ENCODE assay signal across 23 mouse cellular contexts in genomic region chr8:117776075-117776474, GRCm38 (mm10). TPM values are rescaled to one million over a fixed set of nuclear protein-coding genes. Genes with fewer than 3 reads are reported as not detected.
A peak's percentile ranks its signal among the peaks of the same experiment; 100 is the strongest.
DNase-seq lines count a peak whose midpoint lies in the region; ATAC-seq and TF ChIP-seq lines count a peak whose summit lies in the region.
"Had no signal": no experiment of that assay in that cellular context is flagged by ENCODE, and none has a peak within 500 bp of the region (broad histone marks: within the 10 kb centered on the region; RNA-seq: fewer than 3 reads in every experiment).

No protein-coding gene starts in this region.

- no peak for ATAC-seq in liver, embryonic 12.5 days
- ATAC-seq in forebrain, embryonic 12.5 days (ENCODE audit: low FRiP score) = no peak
- ATAC-seq in intestine, embryonic 15.5 days = no peak
- ATAC-seq: forebrain, postnatal 0 days had no signal

- no peaks in the 10 kb centered on the region for H3K36me3 ChIP-seq in liver, embryonic 12.5 days
- H3K36me3 ChIP-seq in ES-E14 (ENCODE audit: control insufficient read depth, insufficient read depth, low read length, poor library complexity, severe bottlenecking) = no peaks in the 10 kb centered on the region
- H3K36me3 ChIP-seq in splenic B cell, adult 2 months (ENCODE audit: control insufficient read depth, insufficient read depth, low read length, poor library complexity, severe bottlenecking) = no peaks in the 10 kb centered on the region
- no peaks in the 10 kb centered on the region for H3K36me3 ChIP-seq in forebrain, embryonic 12.5 days (replicated peaks)
- H3K36me3 ChIP-seq in intestine, embryonic 15.5 days = no peaks in the 10 kb centered on the region
- H3K36me3 ChIP-seq: embryonic facial prominence, embryonic 12.5 days; G1E; heart, embryonic 10.5 days; hindbrain, embryonic 12.5 days; limb, embryonic 15.5 days; lung, embryonic 15.5 days; midbrain, embryonic 12.5 days had no signal

- in situ Hi-C loops in ES-E14 (cut with MboI; ENCODE audit: low sequenced_read_pairs in 2 of 2, unreplicated experiment in 2 of 2) = no loop called here

- H3K9ac ChIP-seq in liver, embryonic 12.5 days = no peak overlapping the region
- peak overlapping the region; percentile 59; the same call in 1 of the 2 replicates for H3K9ac ChIP-seq in ES-E14 (ENCODE audit: insufficient read depth, low read depth, low read length, poor library complexity, severe bottlenecking)
- no peak overlapping the region for H3K9ac ChIP-seq in forebrain, embryonic 12.5 days
- H3K9ac ChIP-seq in intestine, embryonic 15.5 days = no peak overlapping the region
- H3K9ac ChIP-seq: embryonic facial prominence, embryonic 12.5 days; forebrain, postnatal 0 days; hindbrain, embryonic 12.5 days; limb, embryonic 15.5 days; lung, embryonic 15.5 days; midbrain, embryonic 12.5 days had no signal

- no peak overlapping the region for H3K27ac ChIP-seq in liver, embryonic 12.5 days
- H3K27ac ChIP-seq in ES-E14 (ENCODE audit: insufficient read depth, low read depth, low read length, poor library complexity, severe bottlenecking) = no peak overlapping the region
- no peak overlapping the region for H3K27ac ChIP-seq in forebrain, embryonic 12.5 days
- no peak overlapping the region for H3K27ac ChIP-seq in intestine, embryonic 15.5 days
- H3K27ac ChIP-seq: embryonic facial prominence, embryonic 12.5 days; heart, embryonic 10.5 days; hindbrain, embryonic 12.5 days; limb, embryonic 15.5 days; lung, embryonic 15.5 days; macrophage; midbrain, embryonic 12.5 days had no signal

- H3K4me3 ChIP-seq in liver, embryonic 12.5 days = no peak overlapping the region
- H3K4me3 ChIP-seq in ES-E14 (ENCODE audit: insufficient read depth in 1 of 2, low read depth in 1 of 2, low read length in 2 of 2, poor library complexity in 1 of 2, severe bottlenecking in 1 of 2) = peak overlapping the region; percentile 35 to 66; a peak in 3 of 4 replicates
- no peak overlapping the region for H3K4me3 ChIP-seq in forebrain, embryonic 12.5 days (replicated peaks)
- H3K4me3 ChIP-seq in intestine, embryonic 15.5 days (replicated peaks) = no peak overlapping the region
- H3K4me3 ChIP-seq: embryonic facial prominence, embryonic 12.5 days; heart, embryonic 10.5 days; hindbrain, embryonic 12.5 days; limb, embryonic 15.5 days; lung, embryonic 15.5 days; midbrain, embryonic 12.5 days had no signal

- no peaks in the 10 kb centered on the region for H3K9me3 ChIP-seq in liver, embryonic 12.5 days (replicated peaks)
- H3K9me3 ChIP-seq in ES-E14 (ENCODE audit: control insufficient read depth, insufficient read depth, low read depth, low read length) = no peaks in the 10 kb centered on the region
- no peaks in the 10 kb centered on the region for H3K9me3 ChIP-seq in forebrain, embryonic 12.5 days
- H3K9me3 ChIP-seq in intestine, embryonic 15.5 days = no peaks in the 10 kb centered on the region
- H3K9me3 ChIP-seq: embryonic facial prominence, embryonic 12.5 days; heart, embryonic 10.5 days; hindbrain, embryonic 12.5 days; limb, embryonic 15.5 days; lung, embryonic 15.5 days; midbrain, embryonic 12.5 days had no signal

- H3K27me3 ChIP-seq in liver, embryonic 12.5 days (replicated peaks) = peaks cover 7% of the 10 kb centered on the region; the same call in 1 of the 2 replicates
- H3K27me3 ChIP-seq in splenic B cell, adult 2 months (ENCODE audit: control insufficient read depth, insufficient read depth, low read length, poor library complexity, severe bottlenecking) = no peaks in the 10 kb centered on the region
- H3K27me3 ChIP-seq in forebrain, embryonic 12.5 days = no peaks in the 10 kb centered on the region
- no peaks in the 10 kb centered on the region for H3K27me3 ChIP-seq in intestine, embryonic 15.5 days (replicated peaks)
- H3K27me3 ChIP-seq: embryonic facial prominence, embryonic 12.5 days; hindbrain, embryonic 12.5 days; limb, embryonic 15.5 days; lung, embryonic 15.5 days; midbrain, embryonic 12.5 days had no signal

- H3K4me2 ChIP-seq in liver, embryonic 12.5 days = peak overlapping the region; percentile 32
- no peak overlapping the region for H3K4me2 ChIP-seq in forebrain, embryonic 12.5 days
- no peak overlapping the region for H3K4me2 ChIP-seq in intestine, embryonic 15.5 days (replicated peaks)
- H3K4me2 ChIP-seq: embryonic facial prominence, embryonic 12.5 days; hindbrain, embryonic 12.5 days; limb, embryonic 15.5 days; lung, embryonic 15.5 days; midbrain, embryonic 12.5 days had no signal

- peaks cover 25% of the 10 kb centered on the region for H3K4me1 ChIP-seq in liver, embryonic 12.5 days
- H3K4me1 ChIP-seq in ES-E14 (ENCODE audit: control insufficient read depth in 2 of 2, insufficient read depth in 2 of 2, low read length in 2 of 2, poor library complexity in 1 of 2) = peaks cover 2 to 4% of the 10 kb centered on the region in 2 experiments; a peak in 2 of 4 replicates
- H3K4me1 ChIP-seq in forebrain, embryonic 12.5 days = no peaks in the 10 kb centered on the region
- H3K4me1 ChIP-seq in intestine, embryonic 15.5 days (replicated peaks) = no peaks in the 10 kb centered on the region
- H3K4me1 ChIP-seq: embryonic facial prominence, embryonic 12.5 days; heart, embryonic 10.5 days; hindbrain, embryonic 12.5 days; limb, embryonic 15.5 days; lung, embryonic 15.5 days; midbrain, embryonic 12.5 days had no signal

- 52% methylated on average over 10 of the region's 10 CpGs for WGBS in liver, embryonic 12.5 days (ENCODE audit: insufficient replicate concordance)
- 88% methylated on average over 10 of the region's 10 CpGs for WGBS in forebrain, embryonic 12.5 days
- 79% methylated on average over 10 of the region's 10 CpGs for WGBS in intestine, embryonic 15.5 days

- no peak for DNase-seq in liver
- no peak for DNase-seq in ES-E14 (ENCODE audit: low read depth, low spot score)
- DNase-seq in induced T-regulatory cell, adult 2 months (ENCODE audit: low read depth) = peak; percentile 66
- peak; percentile 15 for DNase-seq in splenic B cell, adult 2 months (ENCODE audit: low read depth, low spot score)
- no peak for DNase-seq in right cerebral cortex, adult 2 months (ENCODE audit: low spot score in 2 of 2)
- DNase-seq: adrenal gland, adult 2 months; cerebellum, adult 8-10 months; forebrain, postnatal 0 days; heart, postnatal 10 days; kidney, adult 9 months; kidney, postnatal 25 days; thymus, postnatal 36 days had no signal

TF ChIP-seq in ES-E14, 5 proteins besides CTCF, POLR2A, EP300 and RAD21:
- TF ChIP-seq CHD2 (IDR thresholded peaks at IDR 0.05; ENCODE audit: low read depth, low read length) (no peak), ZNF384 (IDR thresholded peaks at IDR 0.05; ENCODE audit: low read depth, low read length) (no peak), ZC3H11A (IDR thresholded peaks at IDR 0.05; ENCODE audit: borderline replicate concordance, low read depth, low read length) (no peak), HCFC1 (IDR thresholded peaks at IDR 0.05; ENCODE audit: borderline replicate concordance, insufficient read depth, low read length) (no peak), MAFK (IDR thresholded peaks at IDR 0.05; ENCODE audit: insufficient read depth, low read depth, low read length) (no peak)

RNA-seq across cellular contexts. Expression of gene Mphosph6, which starts 25.7 kb away (rescaled TPM):
- 48.8 and 50.0 TPM in 2 replicates for polyA plus RNA-seq in liver, embryonic 12.5 days (2016; fragmentation: Nextera tagmentation; extraction: Ambion mirVana)
- 34.9 and 51.9 TPM in 2 replicates for total RNA-seq in ES-E14 (2012; rRNA removed)
- 53.7 and 54.5 TPM in 2 replicates for polyA plus RNA-seq in forebrain, embryonic 12.5 days (2016; fragmentation: Nextera tagmentation; extraction: Ambion mirVana)
- polyA plus RNA-seq in intestine, embryonic 15.5 days (2015; fragmentation: Nextera tagmentation; extraction: Ambion mirVana) = 49.7 and 54.5 TPM in 2 replicates

Comparison
In these comparisons a context has a peak if more than half of its experiments do, and no peak if none do; other contexts are left out.
1. H3K4me3 ChIP-seq: peak in ES-E14 (2 of 2); none in liver, embryonic 12.5 days (single experiment), forebrain, embryonic 12.5 days (single experiment) and intestine, embryonic 15.5 days (single experiment).
2. DNase-seq: peak in induced T-regulatory cell, adult 2 months (single experiment) and splenic B cell, adult 2 months (single experiment); none in liver (single experiment), ES-E14 (single experiment) and right cerebral cortex, adult 2 months (0 of 2).